Mouse (Mus musculus): ENCODE results near the gene Ccdc32. TPM values are rescaled to one million over a fixed set of nuclear protein-coding genes. Genes with fewer than 3 reads are reported as not detected.

Ccdc32 gene
- 12.4 and 12.8 TPM in 2 replicates for polyA plus RNA-seq (2012; rRNA removed; ENCODE audit: low replicate concordance)

GRCm38 (mm10) chr2:119028941-119029551, at the start of gene Ccdc32:
Gene Ccdc32, minus strand, starts transcription at chr2:119029393.

GRCm38 (mm10) chr2:119046649-119047611, 17.7 kb upstream of the Ccdc32 start, which contains the start of gene Knl1:
Gene Knl1, plus strand, starts transcription at chr2:119047119.

DNA sequence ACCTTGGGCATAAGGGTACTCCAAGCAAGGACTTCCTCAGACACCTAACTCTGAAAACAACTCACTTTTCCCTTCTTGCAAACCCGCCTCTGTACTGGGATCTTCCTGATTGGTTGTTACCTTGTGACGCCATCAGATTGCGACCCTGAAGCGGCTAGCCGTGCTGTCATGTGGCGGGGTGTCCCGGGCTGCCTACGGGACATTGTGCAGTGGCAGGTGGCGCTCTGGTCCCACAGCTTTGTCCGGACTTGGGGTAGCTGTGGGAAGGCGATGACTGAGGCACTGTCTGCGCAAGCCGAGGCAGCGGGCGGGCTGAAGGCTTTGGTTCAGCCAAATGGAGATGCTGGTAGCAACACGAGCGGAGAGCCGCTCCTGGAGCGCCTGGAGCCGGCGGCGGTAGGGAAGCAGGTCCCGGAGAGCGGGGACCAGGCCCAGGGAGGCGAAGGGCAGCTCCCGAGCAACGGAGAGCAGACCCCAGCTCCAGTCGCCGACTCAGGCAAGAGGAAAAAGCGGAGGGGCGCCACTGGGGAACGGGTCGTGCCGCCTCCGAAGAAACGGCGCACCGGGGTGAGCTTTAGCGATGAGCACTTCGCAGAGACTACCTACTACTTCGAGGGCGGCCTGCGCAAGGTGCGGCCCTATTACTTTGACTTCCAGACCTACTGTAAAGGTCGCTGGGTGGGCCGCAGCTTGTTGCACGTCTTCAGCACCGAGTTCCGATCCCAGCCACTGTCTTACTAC, 5.6 kb upstream of the Ccdc32 start, which contains the start of gene Rpusd2:
Rpusd2 (plus strand) TSS at position 135 of the 741 bp plus-strand sequence.

Other genes starting within 250 kb of the Ccdc32 start
- gene Disp2, start 249.7 kb downstream of the Ccdc32 start, polyA plus RNA-seq (2012; rRNA removed; ENCODE audit: low replicate concordance), result 1.0 and 3.3 TPM in 2 replicates
- 0.80 and 4.4 TPM in 2 replicates for gene Knstrn, start 215.4 kb downstream of the Ccdc32 start, polyA plus RNA-seq (2012; rRNA removed; ENCODE audit: low replicate concordance)
- 111 and 220 TPM in 2 replicates for gene Ivd, start 167.4 kb downstream of the Ccdc32 start, polyA plus RNA-seq (2012; rRNA removed; ENCODE audit: low replicate concordance)
- 14.8 and 19.0 TPM in 2 replicates for gene Bahd1, start 129.0 kb downstream of the Ccdc32 start, polyA plus RNA-seq (2012; rRNA removed; ENCODE audit: low replicate concordance)
- gene Chst14, start 102.9 kb downstream of the Ccdc32 start, polyA plus RNA-seq (2012; rRNA removed; ENCODE audit: low replicate concordance), result 22.2 and 36.9 TPM in 2 replicates
- gene Rpusd2, start 5.4 kb upstream of the Ccdc32 start, polyA plus RNA-seq (2012; rRNA removed; ENCODE audit: low replicate concordance), result 3.0 and 6.3 TPM in 2 replicates
- 0.06 and 0.42 TPM in 2 replicates for gene Knl1, start 17.7 kb upstream of the Ccdc32 start, polyA plus RNA-seq (2012; rRNA removed; ENCODE audit: low replicate concordance)
- gene Rad51, start 83.4 kb upstream of the Ccdc32 start, polyA plus RNA-seq (2012; rRNA removed; ENCODE audit: low replicate concordance), result 1.3 and 10.3 TPM in 2 replicates
- gene Rmdn3, start 127.6 kb upstream of the Ccdc32 start, polyA plus RNA-seq (2012; rRNA removed; ENCODE audit: low replicate concordance), result 24.6 and 39.6 TPM in 2 replicates
- gene Gchfr, start 138.4 kb upstream of the Ccdc32 start, polyA plus RNA-seq (2012; rRNA removed; ENCODE audit: low replicate concordance), result 2.2 and 40.9 TPM in 2 replicates
- 0.59 TPM in 1 of 2 replicates, not detected in the other for gene Gm14137, start 145.1 kb upstream of the Ccdc32 start, polyA plus RNA-seq (2012; rRNA removed; ENCODE audit: low replicate concordance)
- gene Zfyve19, start 179.2 kb upstream of the Ccdc32 start, polyA plus RNA-seq (2012; rRNA removed; ENCODE audit: low replicate concordance), result 47.9 and 51.2 TPM in 2 replicates
- gene Dnajc17, start 179.4 kb upstream of the Ccdc32 start, polyA plus RNA-seq (2012; rRNA removed; ENCODE audit: low replicate concordance), result 3.0 and 5.0 TPM in 2 replicates
- 0.33 TPM in 1 of 2 replicates, not detected in the other for gene Ppp1r14d, start 200.5 kb upstream of the Ccdc32 start, polyA plus RNA-seq (2012; rRNA removed; ENCODE audit: low replicate concordance)
- 0.62 and 26.6 TPM in 2 replicates for gene Spint1, start 208.0 kb upstream of the Ccdc32 start, polyA plus RNA-seq (2012; rRNA removed; ENCODE audit: low replicate concordance)
- 0.10 and 0.26 TPM in 2 replicates for gene Rhov, start 241.9 kb upstream of the Ccdc32 start, polyA plus RNA-seq (2012; rRNA removed; ENCODE audit: low replicate concordance)